Mouse (Mus musculus) B cell, adult 2 months (primary cell): ENCODE data around the gene Kcnn3.
A peak's percentile ranks its signal among the peaks of the same experiment; 100 is the strongest.

ENCODE experiments used
- DNase-seq, 2 experiments: peaks; one replicate each; pipeline ENCODE4 v3.0.0; 2022

Kcnn3 gene

DNA sequence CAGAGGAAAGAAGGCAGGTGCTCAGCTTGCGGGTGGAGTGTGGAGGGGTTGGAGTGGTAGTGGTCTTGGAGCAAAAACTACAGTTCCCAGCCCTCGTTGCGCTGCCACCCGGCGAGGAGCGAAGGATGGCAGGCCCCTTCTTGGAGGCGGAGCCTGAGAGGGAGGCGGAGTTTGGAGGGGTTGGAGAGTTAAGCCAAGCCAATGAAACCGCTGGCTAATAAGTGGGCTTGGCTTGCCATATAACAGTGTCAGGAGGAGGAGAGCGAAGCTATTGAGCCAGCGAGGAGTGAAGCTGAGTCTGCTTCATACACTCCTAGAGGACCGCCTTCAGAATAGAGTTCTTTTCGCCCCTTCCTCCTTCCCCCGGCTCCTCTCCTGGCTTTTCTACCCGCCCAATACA is at the start of gene Kcnn3:
Gene Kcnn3 (plus strand): TSS at position 271 of the 400 bp plus-strand sequence.
- DNase-seq: peak; percentile 62 to 65

DNA sequence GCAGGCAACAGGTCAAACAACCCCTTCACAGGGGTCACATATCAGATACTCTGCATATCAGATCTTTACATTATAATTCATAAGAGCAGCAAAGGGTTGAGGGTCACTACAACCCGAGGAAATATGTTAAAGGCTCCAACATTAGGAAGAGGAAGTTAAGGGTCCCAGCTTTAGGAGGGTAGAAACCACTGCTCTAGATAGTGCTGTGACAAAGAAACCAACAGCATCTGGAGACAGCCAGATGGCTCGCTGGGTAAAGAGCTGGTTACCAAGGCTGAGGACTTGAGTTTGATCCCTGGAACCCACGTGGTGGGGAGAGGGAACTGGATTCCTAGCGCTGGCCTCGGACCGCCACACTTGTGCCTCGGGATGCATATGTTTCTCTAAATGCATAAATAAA is 47.7 kb upstream of the Kcnn3 start:
- no peak for DNase-seq

DNA sequence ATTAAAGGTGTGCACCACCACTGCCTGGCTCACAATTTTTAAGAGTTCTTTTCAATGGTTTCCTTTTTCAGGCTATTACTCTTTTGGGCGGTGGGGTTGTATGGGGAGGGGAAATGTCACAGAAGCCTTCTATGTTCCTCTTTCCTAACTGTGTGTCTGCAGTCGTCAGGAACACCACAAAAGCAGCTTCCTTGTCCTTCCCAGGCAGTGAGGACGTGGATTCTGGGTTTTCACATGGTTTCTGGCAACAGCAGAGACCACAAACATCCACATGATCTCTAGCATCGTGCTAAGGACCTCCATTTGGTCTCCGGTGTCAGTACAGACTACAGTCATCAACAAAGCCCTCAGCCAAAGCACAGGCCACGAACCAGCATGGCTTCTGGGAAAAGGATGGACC is 46.1 kb upstream of the Kcnn3 start:
- DNase-seq: no peak

DNA sequence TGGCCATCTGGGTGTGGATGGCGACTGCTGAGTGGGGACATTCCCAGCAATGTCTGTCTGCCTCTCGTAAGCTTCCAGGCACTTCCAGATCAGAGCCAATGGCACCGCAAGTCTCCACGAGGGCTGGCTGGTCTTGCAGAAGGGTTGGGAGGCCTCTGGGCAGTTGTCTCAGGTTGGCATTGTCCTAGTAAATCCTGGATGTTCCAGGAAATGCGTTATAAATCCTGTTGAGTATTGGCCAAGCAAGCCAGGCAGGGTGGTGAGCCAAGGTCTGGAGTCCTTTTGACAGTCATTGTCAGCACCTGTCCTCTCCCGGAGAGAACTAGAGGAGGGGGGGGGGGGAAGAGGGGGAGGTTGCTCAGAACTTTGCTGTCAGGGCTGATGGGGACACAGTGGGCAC is 40.9 kb upstream of the Kcnn3 start:
- DNase-seq: no peak

DNA sequence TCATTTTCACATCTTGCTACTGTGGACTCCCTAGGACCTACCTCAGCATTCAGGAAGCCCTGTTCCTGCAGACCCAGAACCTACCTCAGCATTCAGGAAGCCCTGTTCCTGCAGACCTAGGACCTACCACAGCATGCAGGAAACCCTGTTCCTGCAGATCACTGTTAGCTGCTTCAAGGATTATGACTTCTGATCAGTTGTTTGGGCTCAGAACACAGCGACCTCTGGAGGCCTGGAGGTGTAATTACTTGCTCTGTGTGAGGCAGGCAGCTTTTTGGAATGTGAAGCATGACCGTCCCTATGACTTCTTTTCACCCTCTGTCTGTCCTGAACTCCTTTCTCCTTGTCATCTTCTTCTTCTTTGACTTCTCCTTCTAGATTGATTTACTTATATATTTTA is 38.5 kb upstream of the Kcnn3 start:
- DNase-seq: peak; percentile 67

DNA sequence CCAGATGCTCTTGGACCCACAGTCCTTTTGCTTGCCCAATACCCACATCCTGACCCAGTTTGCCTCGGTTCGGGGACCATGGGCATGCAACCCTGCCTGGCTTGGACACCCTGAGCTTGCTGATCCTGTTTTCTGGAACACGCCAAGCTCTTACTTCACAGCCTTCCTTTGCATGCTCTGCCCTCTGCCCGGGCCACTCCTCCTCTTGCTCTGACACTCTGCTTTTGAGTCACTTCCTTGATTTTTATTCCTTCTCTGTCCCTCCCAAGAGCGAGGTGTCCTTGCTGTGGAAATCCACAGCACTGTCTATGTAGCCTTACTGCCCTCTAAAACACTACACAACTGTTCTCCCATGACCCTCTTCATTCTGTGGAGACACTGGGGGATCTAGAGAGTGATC is 37.7 kb upstream of the Kcnn3 start:
- DNase-seq: no peak

DNA sequence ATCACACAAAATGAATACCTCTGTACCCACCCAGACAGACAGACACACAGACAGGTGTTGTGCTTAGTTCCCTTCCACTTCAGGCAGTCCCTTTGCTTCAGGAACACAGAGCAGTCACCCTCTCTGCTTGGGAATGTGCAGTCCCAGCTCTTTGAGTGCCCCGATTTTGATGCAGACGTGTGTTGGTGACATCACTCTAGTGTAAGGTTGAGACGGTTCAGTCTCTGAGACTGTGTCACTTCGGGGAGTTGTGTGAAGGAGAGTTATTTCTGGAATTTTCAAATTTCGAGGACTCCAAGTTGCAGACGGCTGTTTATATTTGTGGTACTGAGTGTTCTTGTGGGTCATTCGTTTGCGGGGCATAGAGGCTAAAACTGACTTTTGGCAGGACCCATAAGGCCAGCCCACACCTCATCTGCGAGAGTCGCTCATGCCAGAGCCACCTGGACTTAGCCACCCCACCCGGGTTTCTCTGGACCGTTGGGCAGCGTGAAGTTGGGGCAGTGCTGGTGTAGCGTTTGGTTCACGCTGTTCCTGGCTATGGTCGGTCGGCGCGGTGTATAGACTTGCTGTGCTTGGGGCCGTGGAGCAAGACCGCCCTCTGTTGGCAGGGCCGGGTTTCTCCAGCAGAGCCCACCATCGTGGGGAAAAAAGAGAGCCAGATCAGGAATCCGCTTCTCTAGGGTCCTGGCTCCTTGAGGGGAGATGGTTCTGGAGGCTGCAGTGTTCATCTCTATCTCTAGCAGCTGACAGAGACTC is 35.0 kb upstream of the Kcnn3 start:
- DNase-seq: peak; percentile 88

DNA sequence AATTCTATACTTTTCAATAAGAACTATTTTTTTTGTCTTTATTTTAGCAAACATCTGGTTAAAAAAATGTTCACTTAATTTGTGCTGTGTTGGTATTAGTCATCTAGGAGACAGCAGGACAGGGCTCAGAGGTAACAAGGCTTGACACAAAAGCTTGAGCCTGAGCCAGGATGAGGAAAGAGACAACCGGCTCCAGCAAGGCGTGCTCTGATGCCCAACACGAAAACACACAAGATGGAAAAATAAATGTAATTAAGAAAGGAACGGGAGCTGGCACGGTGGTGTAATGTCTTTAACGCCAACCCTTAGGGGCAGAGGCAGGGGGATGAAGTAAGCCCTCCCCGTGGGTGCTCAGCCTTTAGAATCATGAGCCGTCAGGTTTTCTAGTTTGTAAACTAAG is 33.9 kb upstream of the Kcnn3 start:
- no peak for DNase-seq

DNA sequence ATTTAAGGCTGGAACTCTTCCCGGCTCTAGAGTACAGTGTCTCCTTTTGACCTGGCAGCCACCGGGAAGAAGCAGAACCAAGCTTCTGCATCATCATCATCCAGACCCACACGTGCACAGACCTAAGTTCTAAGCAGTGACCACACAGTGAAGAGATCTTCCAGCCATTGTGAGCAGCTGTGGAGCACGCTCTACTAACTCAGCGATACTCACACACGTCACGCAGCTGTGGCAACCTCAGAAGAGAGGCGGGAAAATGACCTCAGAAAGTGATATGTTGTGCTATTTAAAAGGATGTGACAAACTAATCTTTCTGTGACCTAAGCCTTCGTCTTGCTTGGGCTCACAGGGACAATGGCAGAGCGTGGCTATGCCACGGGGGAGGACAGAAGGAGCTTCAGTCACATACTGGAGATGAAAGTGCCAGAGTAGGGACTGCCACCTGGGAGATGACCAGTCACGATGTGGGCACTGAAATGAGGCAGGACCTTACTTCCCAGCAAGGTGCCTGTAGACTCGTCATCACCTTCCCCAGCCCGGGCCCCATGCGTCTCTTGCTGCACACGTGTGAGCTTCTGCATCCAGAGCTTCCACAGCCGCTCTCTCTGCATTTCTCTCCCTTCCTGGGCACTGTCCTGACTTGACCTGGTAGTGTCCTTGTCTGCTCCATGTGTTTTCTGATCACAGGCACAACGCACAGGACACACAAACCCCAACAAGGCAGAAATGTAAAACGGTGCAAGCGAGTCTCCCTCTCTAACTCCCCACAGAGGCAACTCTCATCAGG is 32.9 kb upstream of the Kcnn3 start:
- no peak for DNase-seq

DNA sequence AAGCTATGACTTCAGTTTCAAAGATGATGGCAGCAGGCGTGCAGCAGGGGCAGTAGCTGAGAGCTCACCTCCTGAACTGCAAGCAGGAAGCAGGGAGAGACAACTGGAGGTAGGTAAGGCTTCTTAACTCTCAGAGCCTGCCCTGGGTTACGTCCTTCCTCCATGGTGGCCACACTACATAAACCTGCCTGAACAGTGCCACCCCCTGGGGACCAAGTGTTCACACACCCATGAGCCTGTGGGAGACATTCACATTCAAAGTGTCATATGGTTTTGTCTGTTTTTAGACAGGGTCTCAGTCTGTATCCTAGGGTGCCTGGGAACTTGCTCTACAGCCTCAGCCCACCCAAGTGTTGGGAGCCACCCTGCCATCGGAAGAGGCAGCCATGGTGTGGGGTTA is 29.2 kb upstream of the Kcnn3 start:
- DNase-seq: no peak

DNA sequence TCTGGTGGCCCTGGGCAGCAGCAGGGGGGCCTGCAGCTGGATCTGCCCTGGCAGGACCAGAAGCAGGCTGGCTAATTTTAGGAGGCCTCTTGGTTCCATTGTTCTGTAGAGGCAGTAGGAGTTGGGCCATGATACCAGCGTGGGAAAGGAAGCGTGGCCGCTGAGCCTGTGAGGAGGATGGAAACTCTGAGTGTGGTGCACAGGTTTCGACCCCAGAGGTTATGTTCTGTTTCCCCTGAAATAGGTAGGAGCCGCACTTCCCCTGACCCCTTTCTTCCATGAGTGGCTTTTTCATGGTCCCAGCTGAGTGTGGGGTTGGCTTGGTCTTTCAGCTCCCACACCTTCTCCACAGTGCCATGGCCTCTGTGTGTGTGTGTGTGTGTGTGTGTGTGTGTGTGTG is 28.4 kb upstream of the Kcnn3 start:
- no peak for DNase-seq

DNA sequence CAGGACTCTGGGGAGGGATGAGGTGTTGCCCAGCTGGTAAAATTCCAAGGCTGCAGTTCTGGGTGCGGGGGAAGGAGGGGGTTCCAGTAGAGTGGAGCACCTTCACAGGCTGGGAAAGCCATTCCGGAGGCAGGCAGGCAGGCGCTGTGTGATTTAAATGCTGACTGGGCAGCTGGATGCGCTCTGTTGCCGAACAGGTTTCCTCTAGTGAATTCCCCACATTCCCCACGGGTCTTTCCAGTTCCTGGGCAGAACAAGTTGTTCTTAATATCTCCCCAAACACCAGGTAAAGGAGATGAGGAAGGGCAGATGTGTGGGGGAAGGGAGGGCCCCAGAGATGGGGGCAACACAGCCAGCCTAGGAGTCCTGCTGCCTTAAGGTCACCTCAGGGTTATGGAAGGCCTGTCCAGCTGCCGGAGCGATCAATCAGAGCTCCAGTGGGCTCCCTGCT is 27.2 kb upstream of the Kcnn3 start:
- no peak for DNase-seq

DNA sequence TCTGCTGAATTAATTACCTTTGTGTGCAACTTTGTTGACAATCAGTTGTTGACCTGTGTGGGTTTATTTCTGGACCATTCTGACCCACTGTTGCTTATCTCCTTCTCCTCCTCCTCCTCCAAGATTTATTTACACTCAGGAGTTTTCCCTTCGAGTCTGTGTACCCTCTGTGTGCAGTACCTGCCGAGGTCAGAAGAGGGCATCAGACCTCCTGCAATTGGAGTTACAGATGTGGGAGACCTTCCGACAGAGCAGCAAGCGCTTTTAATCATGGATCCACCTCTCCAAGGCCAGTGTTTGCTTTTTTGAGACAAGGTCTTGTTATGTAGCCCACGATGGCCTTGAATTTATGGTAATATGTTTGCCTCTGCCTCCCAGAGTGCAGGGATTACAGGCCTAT is 25.3 kb upstream of the Kcnn3 start:
- no peak for DNase-seq

DNA sequence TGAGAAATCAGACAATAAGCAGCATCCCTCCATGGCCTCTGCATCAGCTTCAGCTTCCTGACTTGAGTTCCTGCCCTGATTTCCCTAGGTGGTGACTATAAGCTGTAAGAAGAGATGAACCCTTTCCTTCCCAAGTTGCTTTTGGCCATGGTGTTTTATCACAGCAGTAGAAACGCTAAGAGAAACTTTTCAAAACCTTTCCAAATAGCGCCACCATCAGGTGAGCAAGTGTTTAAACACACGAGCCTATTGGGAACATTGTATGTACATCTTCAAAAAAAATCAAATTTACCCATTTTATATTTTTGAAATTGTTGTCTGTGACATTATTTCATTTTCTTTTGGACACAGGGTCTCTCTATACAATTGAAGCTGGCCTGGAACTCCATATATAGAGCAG is 23.6 kb upstream of the Kcnn3 start:
- DNase-seq: no peak

DNA sequence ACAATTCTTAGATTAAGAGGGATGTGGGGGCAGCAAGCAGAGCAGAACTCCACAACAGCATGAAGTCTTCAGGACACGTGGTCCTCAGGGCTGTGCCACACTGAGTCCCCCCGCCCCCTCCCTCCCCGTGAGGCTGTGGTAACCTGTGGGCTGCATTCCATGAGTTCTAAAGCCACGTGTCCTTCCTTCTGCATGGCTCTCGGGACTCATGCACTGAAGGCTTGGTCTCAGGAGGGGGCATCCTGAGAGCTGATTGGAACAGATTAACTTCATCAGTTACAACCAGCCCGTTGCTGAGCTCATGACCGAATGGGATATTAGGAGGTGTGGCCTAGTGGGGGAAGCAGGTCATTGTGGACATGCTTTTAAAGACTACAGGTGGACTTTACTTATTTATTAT is 20.3 kb upstream of the Kcnn3 start:
- no peak for DNase-seq

DNA sequence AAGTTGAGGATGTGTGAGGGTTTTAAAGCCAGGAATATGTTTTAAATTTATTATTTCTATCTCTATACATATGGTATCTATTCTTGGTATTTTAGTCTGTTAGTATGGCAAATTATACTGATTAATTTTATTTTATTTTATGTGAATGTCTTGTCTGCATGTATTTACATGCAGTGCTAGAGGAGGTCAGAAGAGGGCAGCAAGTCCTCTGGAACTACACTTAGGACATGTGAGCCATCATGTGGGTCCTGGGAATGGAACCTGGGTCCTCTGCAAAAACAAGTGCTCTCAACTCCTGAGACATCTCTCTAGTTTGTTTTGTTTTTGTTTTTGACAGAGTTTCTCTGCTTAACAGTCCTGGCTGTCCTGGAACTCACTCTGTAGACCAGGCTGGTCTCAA is 18.5 kb upstream of the Kcnn3 start:
- DNase-seq: no peak

DNA sequence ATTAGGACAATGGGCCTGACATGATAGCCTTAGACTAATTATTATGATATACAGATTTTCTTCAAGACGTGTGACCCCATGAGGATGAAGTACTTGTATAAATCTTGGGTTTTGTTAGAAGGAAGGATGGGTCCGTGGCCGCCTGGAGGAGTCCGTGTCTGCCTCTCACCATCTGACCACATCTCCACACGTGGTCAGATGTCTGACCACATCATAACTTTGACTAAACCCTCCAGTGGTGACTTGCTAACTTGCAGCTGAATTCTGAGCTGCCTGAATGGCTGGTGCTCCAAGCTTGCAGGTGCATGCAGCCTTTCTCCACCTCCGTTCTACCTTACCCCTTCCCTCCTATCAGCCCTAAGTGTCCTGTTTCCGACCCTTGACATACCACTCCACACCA is 17.4 kb upstream of the Kcnn3 start:
- no peak for DNase-seq

DNA sequence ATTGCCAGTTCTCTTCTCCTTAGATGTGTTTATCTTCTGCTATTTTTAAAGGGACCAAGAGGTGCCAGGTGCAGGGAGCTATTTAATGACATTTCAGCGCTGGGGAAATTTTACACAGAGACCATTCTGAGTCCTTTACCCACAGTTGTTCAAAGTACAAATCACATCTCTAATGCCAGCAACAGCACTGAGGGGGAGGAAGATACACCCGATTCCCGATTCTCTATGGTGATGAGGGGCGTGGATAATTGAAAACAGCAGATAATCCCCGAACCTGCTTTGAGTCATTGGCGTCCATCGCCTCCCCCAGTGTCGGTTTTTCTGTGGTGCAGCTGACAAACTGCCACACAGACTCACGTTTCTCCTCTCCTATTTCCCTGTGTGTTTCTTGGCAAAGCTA is 11.9 kb upstream of the Kcnn3 start:
- DNase-seq: no peak

DNA sequence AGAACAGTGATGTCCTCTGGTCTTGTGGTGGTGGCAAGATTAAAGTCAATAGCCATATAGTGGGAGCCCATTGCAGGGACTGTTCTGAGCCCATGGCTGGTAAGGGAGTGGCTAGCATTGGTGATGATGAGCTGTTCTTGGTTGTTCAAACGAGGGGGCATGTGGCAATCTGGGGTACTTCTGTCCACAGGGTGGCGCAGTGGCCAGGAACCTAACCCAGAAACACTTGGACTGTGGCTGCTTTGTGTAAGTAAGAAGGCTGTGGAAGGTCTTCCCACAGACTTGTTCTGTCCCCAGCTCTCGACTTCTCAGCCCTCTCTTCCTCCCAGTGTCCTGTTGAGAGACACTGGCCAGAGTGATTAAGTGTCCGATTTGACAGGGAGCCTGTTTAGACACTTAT is 9.0 kb upstream of the Kcnn3 start:
- DNase-seq: peak; percentile 49 to 59

DNA sequence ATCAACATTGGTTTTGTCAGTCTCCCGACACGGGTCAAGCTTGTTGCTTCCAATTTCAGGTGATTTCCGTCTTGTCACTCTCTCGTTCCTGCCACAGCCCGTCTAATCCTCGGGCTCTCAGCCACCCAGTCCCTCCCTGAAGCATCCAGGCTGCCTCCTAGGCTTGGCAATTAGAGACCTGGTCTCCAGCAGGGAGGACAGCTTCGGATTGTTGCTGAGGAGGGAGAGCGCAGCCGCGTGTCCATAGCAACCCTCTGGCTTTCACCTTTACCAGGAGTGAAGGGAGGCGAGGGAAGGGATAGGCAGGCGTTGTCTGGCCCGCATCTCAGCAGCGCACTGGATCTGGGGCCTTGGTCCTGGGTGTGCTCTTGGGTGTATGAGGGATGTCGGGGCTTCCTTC is 8.6 kb upstream of the Kcnn3 start:
- DNase-seq: no peak

DNA sequence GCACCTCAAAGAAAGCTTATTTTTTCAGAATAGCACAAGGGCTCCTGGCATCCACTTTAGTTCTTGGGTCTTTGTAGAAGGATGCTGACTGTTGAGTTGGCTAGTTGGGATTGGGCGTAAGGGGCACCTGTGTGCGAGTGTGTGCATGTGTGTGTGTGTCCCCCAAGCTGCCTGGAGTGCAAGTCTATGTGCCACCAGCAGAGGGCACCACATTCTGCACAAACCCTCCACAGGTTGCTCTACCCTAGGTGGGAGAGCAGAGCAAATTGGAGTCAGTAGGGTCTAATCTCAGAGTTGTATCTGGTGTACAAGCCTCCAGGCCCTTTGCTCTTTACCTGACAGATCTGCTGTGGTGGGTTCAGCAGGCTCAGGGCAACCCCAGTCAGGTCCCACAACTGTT is 7.7 kb upstream of the Kcnn3 start:
- peak; percentile 38 to 47 for DNase-seq

DNA sequence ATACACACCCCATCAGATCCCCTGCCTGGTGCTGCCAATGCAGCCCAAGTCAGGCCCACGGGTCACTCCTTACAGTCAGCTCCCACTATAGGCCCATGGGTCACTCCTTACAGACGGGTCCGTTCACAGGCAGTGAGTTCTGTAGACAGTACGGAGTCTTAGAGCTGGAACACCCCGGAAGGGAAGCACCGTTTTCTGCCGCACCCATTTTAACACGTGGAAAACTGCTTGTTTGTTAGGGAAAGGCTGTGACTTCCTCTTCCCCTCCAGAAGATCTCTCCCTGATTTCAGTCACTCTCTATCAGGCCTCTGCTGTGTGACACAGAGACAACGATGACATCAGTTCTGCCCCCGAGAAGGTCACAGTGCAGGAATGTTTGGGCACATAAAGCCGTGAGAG is 4.5 kb upstream of the Kcnn3 start:
- no peak for DNase-seq

DNA sequence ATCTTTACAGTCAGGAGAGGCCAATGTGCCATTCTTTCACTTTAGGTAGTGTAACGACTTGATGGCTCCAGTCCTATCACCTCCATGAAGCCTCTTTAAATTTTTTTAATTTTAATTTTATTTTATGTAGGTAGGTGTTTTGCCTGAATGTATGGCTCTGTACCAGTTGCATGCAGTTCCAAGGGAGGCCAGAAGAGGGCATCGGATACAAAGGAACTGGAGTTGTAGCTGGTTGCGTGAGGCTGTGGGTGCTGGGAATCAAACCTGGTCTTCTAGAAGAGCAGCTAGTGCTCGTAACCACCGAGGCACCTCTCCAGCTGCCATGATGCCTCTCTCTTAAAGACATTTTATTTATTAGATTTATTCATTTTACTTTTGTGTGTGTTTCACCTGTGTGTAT is 3.6 kb upstream of the Kcnn3 start:
- DNase-seq: no peak
